Mouse (Mus musculus) kidney, embryonic 15.5 days (tissue): ENCODE measurements at regions not wholly inside any gene's neighbourhood (a gene's known extent, or its start where the extent isn't known, plus 50 kb on each side); places are given as distances from the start of the nearest gene placed in this dataset.

ENCODE experiments used
- ATAC-seq: fragments of 200-750 bp; cut with Nextera tagmentation; replicated peaks from 2 replicates; pipeline ENCODE4 v1.8.0; 2017; ENCODE audit warnings: moderate TSS enrichment; ENCODE audit not compliant: low FRiP score
- H3K27ac ChIP-seq: fragments of 300-500 bp; sonication (generic); 2 replicates; pipeline ENCODE4 v1.5.1; 2015; ENCODE audit warnings: mild to moderate bottlenecking, inconsistent platforms
- H3K27me3 ChIP-seq: fragments of 300-500 bp; sonication (generic); 2 replicates; pipeline ENCODE4 v1.6.1; 2015; ENCODE audit warnings: inconsistent platforms
- H3K36me3 ChIP-seq: fragments of 300-500 bp; sonication (generic); 2 replicates; pipeline ENCODE4 v1.6.1; 2015; ENCODE audit warnings: inconsistent platforms
- H3K4me1 ChIP-seq: fragments of 300-500 bp; sonication (generic); 2 replicates; pipeline ENCODE4 v1.6.1; 2015; ENCODE audit warnings: inconsistent platforms
- H3K4me2 ChIP-seq: fragments of 300-500 bp; sonication (generic); 2 replicates; pipeline ENCODE4 v1.6.1; 2015; ENCODE audit warnings: moderate library complexity, mild to moderate bottlenecking, inconsistent platforms
- H3K4me3 ChIP-seq: fragments of 300-500 bp; sonication (generic); replicated peaks from 2 replicates; pipeline ENCODE4 v1.5.1; 2015; ENCODE audit warnings: mild to moderate bottlenecking, inconsistent platforms
- H3K9ac ChIP-seq: fragments of 300-500 bp; sonication (generic); 2 replicates; pipeline ENCODE4 v1.6.1; 2015; ENCODE audit warnings: mild to moderate bottlenecking, inconsistent platforms
- H3K9me3 ChIP-seq: fragments of 300-500 bp; sonication (generic); replicated peaks from 2 replicates; pipeline ENCODE4 v1.6.1; 2016; ENCODE audit warnings: inconsistent platforms
- WGBS: fragments of 180-500 bp; shearing (Covaris S2); methylation state at CpG from one replicate; pipeline ENCODE4 v1.1.7; 2015; ENCODE audit warnings: mixed read lengths; 5-methylcytosine and 5-hydroxymethylcytosine counted together

- H3K4me2 ChIP-seq = no peak overlapping the region
- no peak overlapping the region for H3K9ac ChIP-seq
- H3K27me3 ChIP-seq = no peaks in the 10 kb centered on the region
- no peaks in the 10 kb centered on the region for H3K36me3 ChIP-seq
- ATAC-seq = 0 out of 2 replicates have a peak, but pooled peaks have one; percentile 26
- no peak overlapping the region for H3K4me3 ChIP-seq
- H3K4me1 ChIP-seq = peaks cover 21% of the 10 kb centered on the region
- H3K9me3 ChIP-seq = no peaks in the 10 kb centered on the region
- no peak overlapping the region for H3K27ac ChIP-seq
- 11% methylated on average over 6 of the region's 6 CpGs for whole genome bisulfite sequencing
Measured at GRCm38 (mm10) chr2:146565693-146566092, 53.5 kb upstream of the Ralgapa2 start.

GRCm38 (mm10) chr2:146568171-146568842 is 56.2 kb upstream of the Ralgapa2 start:
- 46% methylated on average over 11 of the region's 11 CpGs for WGBS
- Histone ChIP-seq H3K27me3 (no peaks in the 10 kb centered on the region), H3K4me1 (peaks cover 18% of the 10 kb centered on the region), H3K4me3 (no peak overlapping the region), H3K4me2 (no peak overlapping the region), H3K27ac (peak overlapping the region; percentile 37; the same call in 1 of the 2 replicates), H3K9me3 (no peaks in the 10 kb centered on the region), H3K9ac (no peak overlapping the region), H3K36me3 (no peaks in the 10 kb centered on the region)
- peak; percentile 80 for ATAC-seq

- WGBS = 92% methylated on average over 11 of the region's 11 CpGs
Measured at GRCm38 (mm10) chr2:146571036-146571435, 58.9 kb upstream of the Ralgapa2 start.

GRCm38 (mm10) chr2:146571857-146572256 is 59.7 kb upstream of the Ralgapa2 start:
- 91% methylated on average over 9 of the region's 9 CpGs for WGBS
- Histone ChIP-seq H3K27ac (no peak overlapping the region), H3K36me3 (no peaks in the 10 kb centered on the region), H3K4me1 (peaks cover 25% of the 10 kb centered on the region), H3K4me2 (no peak overlapping the region), H3K27me3 (no peaks in the 10 kb centered on the region), H3K9me3 (no peaks in the 10 kb centered on the region), H3K9ac (no peak overlapping the region), H3K4me3 (no peak overlapping the region)
- ATAC-seq = no peak

More at GRCm38 (mm10) chr2:146571036-146571435, 58.9 kb upstream of the Ralgapa2 start:
- no peak for ATAC-seq
- Histone ChIP-seq H3K4me3 (no peak overlapping the region), H3K36me3 (no peaks in the 10 kb centered on the region), H3K9me3 (no peaks in the 10 kb centered on the region), H3K9ac (no peak overlapping the region), H3K4me2 (no peak overlapping the region), H3K4me1 (peaks cover 22% of the 10 kb centered on the region), H3K27ac (no peak overlapping the region), H3K27me3 (no peaks in the 10 kb centered on the region)

- WGBS = 54% methylated on average over 3 of the region's 3 CpGs
Measured at GRCm38 (mm10) chr2:146575610-146576297, 63.6 kb upstream of the Ralgapa2 start.

GRCm38 (mm10) chr2:146576298-146576905 is 64.3 kb upstream of the Ralgapa2 start:
- Histone ChIP-seq H3K27ac (peak overlapping the region; percentile 51), H3K4me1 (peaks cover 18% of the 10 kb centered on the region), H3K27me3 (no peaks in the 10 kb centered on the region), H3K36me3 (no peaks in the 10 kb centered on the region), H3K4me3 (no peak overlapping the region), H3K9ac (no peak overlapping the region), H3K9me3 (no peaks in the 10 kb centered on the region), H3K4me2 (no peak overlapping the region)
- 38% methylated on average over 4 of the region's 4 CpGs for WGBS
- no peak for ATAC-seq

More at GRCm38 (mm10) chr2:146575610-146576297, 63.6 kb upstream of the Ralgapa2 start:
- H3K27ac ChIP-seq = peak overlapping the region; percentile 51; the same call in 1 of the 2 replicates
- no peaks in the 10 kb centered on the region for H3K9me3 ChIP-seq
- peaks cover 18% of the 10 kb centered on the region for H3K4me1 ChIP-seq
- ATAC-seq = no peak
- no peak overlapping the region for H3K4me2 ChIP-seq
- no peaks in the 10 kb centered on the region for H3K36me3 ChIP-seq
- H3K4me3 ChIP-seq = no peak overlapping the region
- H3K27me3 ChIP-seq = no peaks in the 10 kb centered on the region
- no peak overlapping the region for H3K9ac ChIP-seq

GRCm38 (mm10) chr2:146577096-146577495 is 65.0 kb upstream of the Ralgapa2 start:
- Histone ChIP-seq H3K36me3 (no peaks in the 10 kb centered on the region), H3K27ac (0 out of 2 replicates have a peak overlapping the region, but pooled peaks have one; percentile 32), H3K4me1 (peaks cover 18% of the 10 kb centered on the region), H3K4me2 (no peak overlapping the region), H3K27me3 (no peaks in the 10 kb centered on the region), H3K9ac (no peak overlapping the region), H3K9me3 (no peaks in the 10 kb centered on the region), H3K4me3 (no peak overlapping the region)
- 0 out of 2 replicates have a peak, but pooled peaks have one; percentile 58 for ATAC-seq
- 39% methylated on average over 3 of the region's 3 CpGs for WGBS

GRCm38 (mm10) chr2:146581220-146581619 is 69.1 kb upstream of the Ralgapa2 start:
- ATAC-seq = no peak
- Histone ChIP-seq H3K4me1 (peaks cover 9% of the 10 kb centered on the region), H3K27me3 (no peaks in the 10 kb centered on the region), H3K36me3 (no peaks in the 10 kb centered on the region), H3K9ac (no peak overlapping the region), H3K27ac (no peak overlapping the region), H3K4me2 (no peak overlapping the region), H3K4me3 (no peak overlapping the region), H3K9me3 (no peaks in the 10 kb centered on the region)
- WGBS = 80% methylated on average over 3 of the region's 3 CpGs

GRCm38 (mm10) chr2:146583807-146584388 is 71.8 kb upstream of the Ralgapa2 start:
- Histone ChIP-seq H3K9ac (no peak overlapping the region), H3K27me3 (no peaks in the 10 kb centered on the region), H3K4me1 (no peaks in the 10 kb centered on the region), H3K9me3 (no peaks in the 10 kb centered on the region), H3K4me2 (no peak overlapping the region), H3K4me3 (no peak overlapping the region), H3K36me3 (no peaks in the 10 kb centered on the region), H3K27ac (no peak overlapping the region)
- ATAC-seq = no peak

- Histone ChIP-seq H3K4me1 (no peaks in the 10 kb centered on the region), H3K4me3 (no peak overlapping the region), H3K9me3 (no peaks in the 10 kb centered on the region), H3K27me3 (no peaks in the 10 kb centered on the region), H3K9ac (no peak overlapping the region), H3K36me3 (no peaks in the 10 kb centered on the region), H3K27ac (no peak overlapping the region), H3K4me2 (no peak overlapping the region)
- WGBS = 86% methylated on average over 1 of the region's 1 CpGs
- no peak for ATAC-seq
Measured at GRCm38 (mm10) chr2:146586381-146586780, 74.2 kb upstream of the Ralgapa2 start.

- Histone ChIP-seq H3K4me1 (no peaks in the 10 kb centered on the region), H3K9me3 (no peaks in the 10 kb centered on the region), H3K9ac (no peak overlapping the region), H3K27ac (no peak overlapping the region), H3K4me2 (no peak overlapping the region), H3K4me3 (no peak overlapping the region), H3K27me3 (no peaks in the 10 kb centered on the region), H3K36me3 (no peaks in the 10 kb centered on the region)
- WGBS = 51% methylated on average over 3 of the region's 3 CpGs
- ATAC-seq = no peak
Measured at GRCm38 (mm10) chr2:146586981-146587380, 74.8 kb upstream of the Ralgapa2 start.

- Histone ChIP-seq H3K36me3 (no peaks in the 10 kb centered on the region), H3K9ac (no peak overlapping the region), H3K4me2 (no peak overlapping the region), H3K4me1 (no peaks in the 10 kb centered on the region), H3K9me3 (no peaks in the 10 kb centered on the region), H3K27me3 (no peaks in the 10 kb centered on the region), H3K4me3 (no peak overlapping the region), H3K27ac (no peak overlapping the region)
- ATAC-seq = no peak
- 85% methylated on average over 3 of the region's 3 CpGs for WGBS
Measured at GRCm38 (mm10) chr2:146589860-146590259, 77.7 kb upstream of the Ralgapa2 start.
